Mouse (Mus musculus) ES-E14 (cell line): ENCODE results near the gene Fancl. TPM values are rescaled to one million over a fixed set of nuclear protein-coding genes. Genes with fewer than 3 reads are reported as not detected.
A peak's percentile ranks its signal among the peaks of the same experiment; 100 is the strongest.

ENCODE experiments used
- DNase-seq: peaks from one replicate; pipeline ENCODE4 v3.0.0-alpha.2; 2013; ENCODE audit warnings: low read depth, low spot score
- H3K27ac ChIP-seq: 2 replicates; pipeline ENCODE4 v1.5.1; 2012; ENCODE audit warnings: low read depth, mild to moderate bottlenecking, low read length, moderate library complexity, mixed read lengths; ENCODE audit not compliant: poor library complexity, insufficient read depth, severe bottlenecking
- H3K36me3 ChIP-seq: 2 replicates; pipeline ENCODE4 v1.6.1; 2012; ENCODE audit warnings: mild to moderate bottlenecking, low read length, moderate library complexity, mixed read lengths; ENCODE audit not compliant: control insufficient read depth, poor library complexity, insufficient read depth, severe bottlenecking
- H3K4me1 ChIP-seq, 2 experiments: fragments of 150-350 bp in 1 of 2; sonication (generic) in 1 of 2; 2 replicates each; pipeline ENCODE4 v1.6.1; 2012; ENCODE audit warnings: low read length in 2 of 2, mild to moderate bottlenecking in 1 of 2, mixed read lengths in 1 of 2; ENCODE audit not compliant: control insufficient read depth in 2 of 2, insufficient read depth in 2 of 2, poor library complexity in 1 of 2
- H3K4me3 ChIP-seq, 2 experiments: fragments of 150-350 bp in 1 of 2; sonication (generic) in 1 of 2; 2 replicates each; pipeline ENCODE4 v1.5.1; 2012; ENCODE audit warnings: low read length in 2 of 2, low read depth in 1 of 2, mild to moderate bottlenecking in 1 of 2, mixed read lengths in 1 of 2; ENCODE audit not compliant: insufficient read depth in 1 of 2, poor library complexity in 1 of 2, severe bottlenecking in 1 of 2
- H3K9ac ChIP-seq: 2 replicates; pipeline ENCODE4 v1.6.1; 2012; ENCODE audit warnings: low read depth, mild to moderate bottlenecking, low read length, mixed read lengths; ENCODE audit not compliant: poor library complexity, insufficient read depth, severe bottlenecking
- H3K9me3 ChIP-seq: fragments of 150-350 bp; sonication (generic); 2 replicates; pipeline ENCODE4 v1.6.1; 2012; ENCODE audit warnings: low read depth, mild to moderate bottlenecking, low read length; ENCODE audit not compliant: control insufficient read depth, insufficient read depth
- CHD2 ChIP-seq: IDR thresholded peaks from 2 replicates; pipeline ENCODE4 v1.6.1; 2014; ENCODE audit warnings: mild to moderate bottlenecking, low read depth, low read length, inconsistent platforms
- HCFC1 ChIP-seq: IDR thresholded peaks from 2 replicates; pipeline ENCODE4 v1.6.1; 2012; ENCODE audit warnings: low read length, inconsistent platforms, borderline replicate concordance; ENCODE audit not compliant: insufficient read depth
- MAFK ChIP-seq: IDR thresholded peaks from 2 replicates; pipeline ENCODE4 v1.6.1; 2014; ENCODE audit warnings: mild to moderate bottlenecking, low read depth, low read length, inconsistent platforms; ENCODE audit not compliant: insufficient read depth
- ZC3H11A ChIP-seq: IDR thresholded peaks from 2 replicates; pipeline ENCODE4 v1.6.1; 2012; ENCODE audit warnings: low read depth, mild to moderate bottlenecking, inconsistent platforms, low read length, borderline replicate concordance
- ZNF384 ChIP-seq: IDR thresholded peaks from 2 replicates; pipeline ENCODE4 v1.6.1; 2012; ENCODE audit warnings: low read depth, low read length, inconsistent platforms
- in situ Hi-C, 2 experiments: fragments of 600-800 bp; cut with MboI; formaldehyde crosslinking; loops; one replicate each; pipeline ENCODE4 v1.15.1; 2025; ENCODE audit warnings: low sequenced_read_pairs in 2 of 2, inconsistent platforms in 1 of 2; ENCODE audit not compliant: unreplicated experiment in 2 of 2
- total RNA-seq: library from RNA; depleted of rRNA; stranded (reverse); fragments of 300-350 nt; gene quantifications from 2 replicates; pipeline ENCODE4 v1.2.3, GENCODE M21; 2012

The Fancl gene
- total RNA-seq, 1 experiment = 23.0 TPM

- no peak overlapping the region for H3K9ac ChIP-seq
- no peak overlapping the region for H3K4me3 ChIP-seq
- DNase-seq = no peak
- H3K4me1 ChIP-seq = no peaks in the 10 kb centered on the region
- peaks cover 5% of the 10 kb centered on the region for H3K9me3 ChIP-seq
- H3K36me3 ChIP-seq = no peaks in the 10 kb centered on the region
- H3K27ac ChIP-seq = no peak overlapping the region
- in situ Hi-C loops = no loop called here
- no peak for TF ChIP-seq ZNF384
- no peak for TF ChIP-seq MAFK
- no peak for TF ChIP-seq ZC3H11A
- TF ChIP-seq CHD2 = no peak
- no peak for TF ChIP-seq HCFC1
These were observed 7.9 kb upstream of the Fancl start for GRCm38 (mm10) chr11:26378074-26378473.

- no peak overlapping the region for H3K4me3 ChIP-seq
- H3K4me1 ChIP-seq = peaks cover 0 to 2% of the 10 kb centered on the region in 2 experiments; a peak in 1 of 4 replicates
- no peak overlapping the region for H3K9ac ChIP-seq
- no peak overlapping the region for H3K27ac ChIP-seq
- in situ Hi-C loops = no loop called here
- no peaks in the 10 kb centered on the region for H3K9me3 ChIP-seq
- no peaks in the 10 kb centered on the region for H3K36me3 ChIP-seq
- TF ChIP-seq CHD2 = no peak
- DNase-seq = no peak
These were observed 4.4 kb upstream of the Fancl start for GRCm38 (mm10) chr11:26381499-26381898.

- DNase-seq = no peak
- TF ChIP-seq ZNF384 (no peak), MAFK (no peak), CHD2 (no peak), HCFC1 (no peak), ZC3H11A (no peak)
- Histone ChIP-seq H3K9ac (peak overlapping the region; percentile 95; the same call in 1 of the 2 replicates), H3K27ac (no peak overlapping the region; the same call in 1 of the 2 replicates), H3K36me3 (no peaks in the 10 kb centered on the region), H3K4me1 (peaks cover 0 to 4% of the 10 kb centered on the region in 2 experiments; a peak in 1 of 4 replicates), H3K9me3 (no peaks in the 10 kb centered on the region), H3K4me3 (peak overlapping the region; percentile 80 to 99)
- in situ Hi-C loops = no loop called here
These were observed 743 bp downstream of the Fancl start for GRCm38 (mm10) chr11:26386678-26387077.

- H3K9me3 ChIP-seq = no peaks in the 10 kb centered on the region
- TF ChIP-seq ZC3H11A = no peak
- no peak; the same call in 1 of the 2 replicates for TF ChIP-seq HCFC1
- TF ChIP-seq ZNF384 = no peak
- TF ChIP-seq MAFK = no peak
- TF ChIP-seq CHD2 = no peak
- in situ Hi-C loops = no loop called here
- H3K9ac ChIP-seq = peak overlapping the region; percentile 95
- H3K36me3 ChIP-seq = no peaks in the 10 kb centered on the region
- peaks cover 0 to 4% of the 10 kb centered on the region in 2 experiments; a peak in 1 of 4 replicates for H3K4me1 ChIP-seq
- DNase-seq = peak; percentile 87
- H3K4me3 ChIP-seq = peak overlapping the region; percentile 80 to 99
- H3K27ac ChIP-seq = peak overlapping the region; percentile 78
These were observed 1.2 kb downstream of the Fancl start for GRCm38 (mm10) chr11:26387087-26387611.

GRCm38 (mm10) chr11:26395561-26395960 lies 9.6 kb downstream of the Fancl start:
- Histone ChIP-seq H3K27ac (no peak overlapping the region), H3K9ac (no peak overlapping the region), H3K9me3 (no peaks in the 10 kb centered on the region), H3K36me3 (no peaks in the 10 kb centered on the region), H3K4me3 (no peak overlapping the region), H3K4me1 (no peaks in the 10 kb centered on the region)
- in situ Hi-C loops = no loop called here
- TF ChIP-seq CHD2 (no peak), HCFC1 (no peak), ZC3H11A (no peak), ZNF384 (no peak), MAFK (no peak)
- no peak for DNase-seq
